Mouse (Mus musculus): ENCODE data around the gene Hypk. TPM values are rescaled to one million over a fixed set of nuclear protein-coding genes. Genes with fewer than 3 reads are reported as not detected.
A peak's percentile ranks its signal among the peaks of the same experiment; 100 is the strongest.

The Hypk gene
- total and polyA plus RNA-seq, 2 experiments from 2014 or later = 12.5 to 119 TPM

GRCm38 (mm10) chr2:121415103-121415502, 38.0 kb upstream of the Hypk start:
- WGBS = 63% methylated on average over 3 of the region's 3 CpGs
- Histone ChIP-seq H3K27me3 (ENCODE audit: insufficient read depth, low read length) (no peaks in the 10 kb centered on the region), H3K4me1 (ENCODE audit: insufficient read depth, low read length) (peaks cover 11% of the 10 kb centered on the region; the same call in 1 of the 2 replicates), H3K9ac (replicated peaks; ENCODE audit: low read length) (peak overlapping the region; percentile 9), H3K36me3 (ENCODE audit: insufficient read depth, low read length) (peaks cover 7% of the 10 kb centered on the region; the same call in 1 of the 2 replicates), H3K27ac (no peak overlapping the region), H3K9me3 (ENCODE audit: low read length) (no peaks in the 10 kb centered on the region), H3K4me3 (ENCODE audit: low read length) (peak overlapping the region; percentile 72), H3K4me2 (ENCODE audit: low read depth, low read length) (peak overlapping the region; percentile 59)
- no peak for ATAC-seq
- no peak for DNase-seq (ENCODE audit: low spot score)
- TF ChIP-seq CTCF (IDR thresholded peaks at IDR 0.05; ENCODE audit: low read depth) = no peak

GRCm38 (mm10) chr2:121415591-121415990, 37.5 kb upstream of the Hypk start:
- 71% methylated on average over 3 of the region's 3 CpGs for WGBS
- no peak overlapping the region for H3K27ac ChIP-seq
- no peak overlapping the region for H3K4me3 ChIP-seq (ENCODE audit: low read length)
- peak overlapping the region; percentile 9; the same call in 1 of the 2 replicates for H3K9ac ChIP-seq (replicated peaks; ENCODE audit: low read length)
- H3K9me3 ChIP-seq (ENCODE audit: low read length) = no peaks in the 10 kb centered on the region
- peaks cover 7% of the 10 kb centered on the region; the same call in 1 of the 2 replicates for H3K36me3 ChIP-seq (ENCODE audit: insufficient read depth, low read length)
- ATAC-seq (no peak), DNase-seq (ENCODE audit: low spot score) (no peak)
- no peaks in the 10 kb centered on the region for H3K27me3 ChIP-seq (ENCODE audit: insufficient read depth, low read length)
- H3K4me1 ChIP-seq (ENCODE audit: insufficient read depth, low read length) = peaks cover 11% of the 10 kb centered on the region; the same call in 1 of the 2 replicates
- peak overlapping the region; percentile 59 for H3K4me2 ChIP-seq (ENCODE audit: low read depth, low read length)
- TF ChIP-seq CTCF (IDR thresholded peaks at IDR 0.05; ENCODE audit: low read depth) = no peak

GRCm38 (mm10) chr2:121416356-121416755, 36.7 kb upstream of the Hypk start:
- no peak for ATAC-seq
- 88% methylated on average over 6 of the region's 6 CpGs for WGBS

GRCm38 (mm10) chr2:121418476-121418875, 34.6 kb upstream of the Hypk start:
- DNase-seq (ENCODE audit: low spot score) = no peak
- Histone ChIP-seq H3K9me3 (ENCODE audit: low read length) (no peaks in the 10 kb centered on the region), H3K9ac (replicated peaks; ENCODE audit: low read length) (no peak overlapping the region), H3K27me3 (ENCODE audit: insufficient read depth, low read length) (no peaks in the 10 kb centered on the region), H3K36me3 (ENCODE audit: insufficient read depth, low read length) (peaks cover 12% of the 10 kb centered on the region; the same call in 1 of the 2 replicates), H3K4me3 (ENCODE audit: low read length) (no peak overlapping the region), H3K4me1 (ENCODE audit: insufficient read depth, low read length) (peaks cover 9% of the 10 kb centered on the region; the same call in 1 of the 2 replicates), H3K4me2 (ENCODE audit: low read depth, low read length) (no peak overlapping the region), H3K27ac (no peak overlapping the region)
- WGBS = 91% methylated on average over 3 of the region's 3 CpGs
- no peak for ATAC-seq
- TF ChIP-seq CTCF (IDR thresholded peaks at IDR 0.05; ENCODE audit: low read depth) = no peak

More at GRCm38 (mm10) chr2:121416356-121416755, 36.7 kb upstream of the Hypk start:
- no peaks in the 10 kb centered on the region for H3K27me3 ChIP-seq (ENCODE audit: insufficient read depth, low read length)
- no peaks in the 10 kb centered on the region for H3K9me3 ChIP-seq (ENCODE audit: low read length)
- peaks cover 7% of the 10 kb centered on the region; the same call in 1 of the 2 replicates for H3K36me3 ChIP-seq (ENCODE audit: insufficient read depth, low read length)
- H3K4me3 ChIP-seq (ENCODE audit: low read length) = no peak overlapping the region
- H3K27ac ChIP-seq = no peak overlapping the region
- no peak for TF ChIP-seq CTCF (IDR thresholded peaks at IDR 0.05; ENCODE audit: low read depth)
- peaks cover 11% of the 10 kb centered on the region; the same call in 1 of the 2 replicates for H3K4me1 ChIP-seq (ENCODE audit: insufficient read depth, low read length)
- H3K4me2 ChIP-seq (ENCODE audit: low read depth, low read length) = no peak overlapping the region
- DNase-seq (ENCODE audit: low spot score) = no peak
- no peak overlapping the region for H3K9ac ChIP-seq (replicated peaks; ENCODE audit: low read length)

GRCm38 (mm10) chr2:121423166-121423565, 29.9 kb upstream of the Hypk start:
- WGBS = 92% methylated on average over 2 of the region's 2 CpGs
- no peak overlapping the region for H3K9ac ChIP-seq (replicated peaks; ENCODE audit: low read length)
- H3K4me1 ChIP-seq (ENCODE audit: insufficient read depth, low read length) = no peaks in the 10 kb centered on the region
- H3K4me2 ChIP-seq (ENCODE audit: low read depth, low read length) = no peak overlapping the region
- no peaks in the 10 kb centered on the region for H3K9me3 ChIP-seq (ENCODE audit: low read length)
- H3K4me3 ChIP-seq (ENCODE audit: low read length) = no peak overlapping the region
- no peaks in the 10 kb centered on the region for H3K27me3 ChIP-seq (ENCODE audit: insufficient read depth, low read length)
- peaks cover 17% of the 10 kb centered on the region; the same call in 1 of the 2 replicates for H3K36me3 ChIP-seq (ENCODE audit: insufficient read depth, low read length)
- ATAC-seq = no peak
- DNase-seq (ENCODE audit: low spot score) = no peak
- no peak overlapping the region for H3K27ac ChIP-seq
- TF ChIP-seq CTCF (IDR thresholded peaks at IDR 0.05; ENCODE audit: low read depth) = no peak

GRCm38 (mm10) chr2:121425890-121426289, 27.2 kb upstream of the Hypk start:
- ATAC-seq (no peak), DNase-seq (ENCODE audit: low spot score) (no peak)
- H3K9ac ChIP-seq (replicated peaks; ENCODE audit: low read length) = no peak overlapping the region
- no peak for TF ChIP-seq CTCF (IDR thresholded peaks at IDR 0.05; ENCODE audit: low read depth)
- H3K27me3 ChIP-seq (ENCODE audit: insufficient read depth, low read length) = no peaks in the 10 kb centered on the region
- H3K36me3 ChIP-seq (ENCODE audit: insufficient read depth, low read length) = peaks cover 36% of the 10 kb centered on the region; the same call in 1 of the 2 replicates
- H3K4me2 ChIP-seq (ENCODE audit: low read depth, low read length) = no peak overlapping the region
- no peak overlapping the region for H3K27ac ChIP-seq
- no peaks in the 10 kb centered on the region for H3K9me3 ChIP-seq (ENCODE audit: low read length)
- no peaks in the 10 kb centered on the region for H3K4me1 ChIP-seq (ENCODE audit: insufficient read depth, low read length)
- H3K4me3 ChIP-seq (ENCODE audit: low read length) = no peak overlapping the region
- WGBS = 96% methylated on average over 2 of the region's 2 CpGs

DNA sequence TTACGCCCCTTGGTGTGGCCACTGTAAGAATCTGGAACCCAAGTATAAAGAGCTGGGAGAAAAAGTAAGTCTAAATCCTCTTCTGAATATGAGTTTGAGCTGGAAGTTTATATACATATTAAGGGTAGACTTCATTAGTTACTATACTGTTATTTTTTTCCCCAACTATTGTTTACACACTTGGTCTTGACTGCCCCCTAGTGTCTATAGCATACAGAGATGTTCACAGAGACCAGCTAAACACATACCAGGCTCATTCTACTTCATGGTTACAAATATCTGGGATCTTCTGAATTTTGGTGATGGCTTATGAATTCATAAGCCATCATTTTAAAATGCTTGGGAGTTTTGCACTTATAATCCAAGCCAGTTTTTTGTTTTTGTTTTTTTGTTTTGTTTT, 18.2 kb upstream of the Hypk start:
- DNase-seq (ENCODE audit: low spot score) (peak; percentile 53), ATAC-seq (no peak)
- Histone ChIP-seq H3K9ac (replicated peaks; ENCODE audit: low read length) (no peak overlapping the region), H3K27ac (no peak overlapping the region), H3K27me3 (ENCODE audit: insufficient read depth, low read length) (no peaks in the 10 kb centered on the region), H3K4me3 (ENCODE audit: low read length) (no peak overlapping the region), H3K9me3 (ENCODE audit: low read length) (no peaks in the 10 kb centered on the region), H3K36me3 (ENCODE audit: insufficient read depth, low read length) (peaks cover 70% of the 10 kb centered on the region), H3K4me2 (ENCODE audit: low read depth, low read length) (no peak overlapping the region), H3K4me1 (ENCODE audit: insufficient read depth, low read length) (no peaks in the 10 kb centered on the region)
- TF ChIP-seq CTCF (IDR thresholded peaks at IDR 0.05; ENCODE audit: low read depth) = peak; percentile 57
- WGBS = 94% methylated on average over 1 of the region's 1 CpGs
